Mouse (Mus musculus): ENCODE results near the gene Tgfa. TPM values are rescaled to one million over a fixed set of nuclear protein-coding genes. Genes with fewer than 3 reads are reported as not detected.

The Tgfa gene
- polyA plus RNA-seq (2012; rRNA removed): 0.86 and 1.0 TPM in 2 replicates

DNA sequence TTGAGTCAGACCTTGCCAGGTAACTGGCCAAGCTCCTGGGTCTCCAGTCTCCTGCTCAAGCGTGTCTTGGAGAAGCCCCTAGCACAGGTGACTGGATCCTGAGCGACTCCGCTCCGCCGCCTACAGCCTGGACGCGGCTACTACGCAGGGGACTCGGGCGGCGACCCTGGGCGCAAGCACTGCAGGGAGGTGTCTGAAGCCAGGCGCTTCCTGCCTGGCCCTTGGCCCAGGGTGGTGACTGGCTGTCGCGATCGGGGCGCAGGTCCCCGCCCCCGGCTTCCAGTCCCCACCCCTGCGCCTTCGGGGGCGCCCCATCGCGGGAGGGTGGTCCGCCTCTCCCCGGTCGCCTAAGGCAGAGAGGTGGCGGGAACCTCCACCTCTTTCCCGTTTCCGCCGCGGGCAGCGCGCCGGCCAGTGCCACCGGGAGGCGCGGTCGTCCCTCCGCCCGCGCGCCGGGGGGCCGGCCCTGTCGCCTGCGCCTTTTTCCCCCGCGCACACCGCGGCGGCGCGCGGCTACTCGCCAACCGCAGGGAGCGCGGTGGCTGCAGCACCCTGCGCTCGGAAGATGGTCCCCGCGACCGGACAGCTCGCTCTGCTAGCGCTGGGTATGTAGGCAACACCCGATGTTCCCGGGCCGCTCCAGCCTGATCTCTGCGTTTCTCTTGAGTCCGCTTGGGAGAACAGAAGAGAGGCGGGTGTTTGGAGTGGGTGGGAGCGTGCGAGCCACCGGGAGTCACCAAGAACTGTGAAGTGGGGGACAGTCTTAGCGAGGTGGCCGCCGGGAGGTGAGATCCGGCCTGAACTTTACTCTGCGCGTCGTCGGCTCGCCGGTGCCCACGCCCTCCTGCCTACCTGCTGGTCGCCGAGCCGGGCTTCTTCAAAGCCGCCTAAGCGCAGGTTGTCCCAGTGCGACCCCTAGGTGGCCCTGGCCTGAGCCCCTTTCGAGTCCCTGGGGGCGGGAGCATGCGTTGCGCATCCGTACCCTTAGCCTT, at the start of gene Tgfa:
Gene Tgfa (plus strand): TSS at position 283 of the 992 bp plus-strand sequence.

Other genes with a start within 250 kb of the Tgfa start
- gene Dusp11, start 233.6 kb upstream of the Tgfa start, polyA plus RNA-seq (2012; rRNA removed): 21.3 and 23.4 TPM in 2 replicates
- gene Figla, start 179.1 kb upstream of the Tgfa start, polyA plus RNA-seq (2012; rRNA removed): not detected in 2 replicates
- gene Add2, start 166.5 kb upstream of the Tgfa start, polyA plus RNA-seq (2012; rRNA removed): 70.1 and 78.9 TPM in 2 replicates
- 24.6 and 31.2 TPM in 2 replicates for gene Fam136a, start 170.4 kb downstream of the Tgfa start, polyA plus RNA-seq (2012; rRNA removed)
- 146 and 150 TPM in 2 replicates for gene Snrpg, start 176.1 kb downstream of the Tgfa start, polyA plus RNA-seq (2012; rRNA removed)
- gene Pcyox1, start 201.9 kb downstream of the Tgfa start, polyA plus RNA-seq (2012; rRNA removed): 20.2 and 25.0 TPM in 2 replicates
- 15.8 and 16.9 TPM in 2 replicates for gene Tia1, start 209.0 kb downstream of the Tgfa start, polyA plus RNA-seq (2012; rRNA removed)
- 0.06 TPM in 1 of 2 replicates, not detected in the other for gene Gm44790, start 231.4 kb downstream of the Tgfa start, polyA plus RNA-seq (2012; rRNA removed)
- 6.9 and 7.3 TPM in 2 replicates for gene C87436, start 243.2 kb downstream of the Tgfa start, polyA plus RNA-seq (2012; rRNA removed)

Data from liver, embryonic 14 days (tissue).